Mouse (Mus musculus) CH12.LX (cell line): ENCODE measurements around the gene Prss54. TPM values are rescaled to one million over a fixed set of nuclear protein-coding genes. Genes with fewer than 3 reads are reported as not detected.

Experiments used
- DNase-seq: peaks from one replicate; pipeline ENCODE4 v3.0.0-alpha.2; 2013; ENCODE audit errors: extremely low read depth
- H3K27ac ChIP-seq: 2 replicates; pipeline ENCODE4 v1.5.1; 2012; ENCODE audit warnings: low read depth, mild to moderate bottlenecking, control low read depth, moderate library complexity; ENCODE audit not compliant: insufficient read depth
- H3K27me3 ChIP-seq: replicated peaks from 2 replicates; pipeline ENCODE3; 2012; ENCODE audit warnings: inconsistent platforms
- H3K36me3 ChIP-seq, 2 experiments: replicated peaks in 1 of 2; 2 replicates each; pipeline versions ENCODE3 to v1.6.1; 2012; ENCODE audit warnings: inconsistent platforms in 1 of 2, low read length in 1 of 2, mild to moderate bottlenecking in 1 of 2, mixed read lengths in 1 of 2, moderate library complexity in 1 of 2; ENCODE audit not compliant: control insufficient read depth in 1 of 2, insufficient read depth in 1 of 2
- H3K4me1 ChIP-seq, 2 experiments: 2 replicates each; pipeline ENCODE4 v1.6.1; 2012; ENCODE audit warnings: inconsistent platforms in 1 of 2, moderate library complexity in 1 of 2; ENCODE audit not compliant: insufficient read depth in 2 of 2, control insufficient read depth in 1 of 2
- H3K4me2 ChIP-seq: 2 replicates; pipeline ENCODE4 v1.6.1; 2012; ENCODE audit warnings: low read depth, mild to moderate bottlenecking, control low read depth; ENCODE audit not compliant: poor library complexity, insufficient read depth, severe bottlenecking
- H3K4me3 ChIP-seq, 3 experiments: fragments of 150-350 bp in 1 of 3; sonication (generic) in 1 of 3; replicated peaks in 1 of 3; 2 replicates each; pipeline versions ENCODE3 to v1.5.1; 2011 to 2012; ENCODE audit warnings: low read depth in 2 of 3, low read length in 2 of 3, mild to moderate bottlenecking in 2 of 3, moderate library complexity in 2 of 3, control low read depth in 1 of 3, improper control_type of control experiment in 1 of 3, inconsistent platforms in 1 of 3, mixed read lengths in 1 of 3; ENCODE audit not compliant: poor library complexity in 1 of 3
- H3K79me2 ChIP-seq: replicated peaks from 2 replicates; pipeline ENCODE4 v1.6.1; 2012; ENCODE audit warnings: mild to moderate bottlenecking, moderate library complexity; ENCODE audit not compliant: control insufficient read depth, poor library complexity, insufficient read depth, severe bottlenecking; ENCODE audit errors: extremely low read depth
- H3K9ac ChIP-seq: 2 replicates; pipeline ENCODE4 v1.6.1; 2012; ENCODE audit warnings: low read depth, mild to moderate bottlenecking, control low read depth, moderate library complexity; ENCODE audit not compliant: insufficient read depth
- H3K9me3 ChIP-seq: replicated peaks from 2 replicates; pipeline ENCODE3; 2012; ENCODE audit warnings: low read length, inconsistent platforms, mixed read lengths
- BHLHE40 ChIP-seq: IDR thresholded peaks from 2 replicates; pipeline ENCODE4 v1.6.1; 2011; ENCODE audit warnings: mild to moderate bottlenecking, low read depth, low read length, improper control_type of control experiment
- CHD1 ChIP-seq: IDR thresholded peaks from 2 replicates; pipeline ENCODE4 v1.6.1; 2012; ENCODE audit warnings: low read depth, low read length, improper control_type of control experiment, inconsistent platforms
- CHD2 ChIP-seq: IDR thresholded peaks from 2 replicates; pipeline ENCODE4 v1.6.1; 2011; ENCODE audit warnings: low read length, improper control_type of control experiment
- CTCF ChIP-seq, 2 experiments: IDR thresholded peaks in 1 of 2; conservative IDR thresholded peaks in 1 of 2; 2 replicates each; pipeline ENCODE4 v1.5.1; 2011 to 2012; ENCODE audit warnings: low read depth in 2 of 2, low read length in 2 of 2, improper control_type of control experiment in 1 of 2, inconsistent platforms in 1 of 2, mild to moderate bottlenecking in 1 of 2, moderate library complexity in 1 of 2
- E2F4 ChIP-seq: IDR thresholded peaks from 2 replicates; pipeline ENCODE4 v1.6.1; 2011; ENCODE audit warnings: low read depth, low read length, improper control_type of control experiment; ENCODE audit not compliant: insufficient replicate concordance
- ELF1 ChIP-seq: IDR thresholded peaks from 2 replicates; pipeline ENCODE4 v1.6.1; 2014; ENCODE audit warnings: low read depth, mild to moderate bottlenecking, inconsistent platforms, low read length, improper control_type of control experiment
- MAFK ChIP-seq: IDR thresholded peaks from 2 replicates; pipeline ENCODE4 v1.6.1; 2011; ENCODE audit warnings: low read length, improper control_type of control experiment; ENCODE audit not compliant: insufficient replicate concordance
- MAX ChIP-seq: IDR thresholded peaks from 2 replicates; pipeline ENCODE4 v1.6.1; 2011; ENCODE audit warnings: low read length, improper control_type of control experiment
- MEF2A ChIP-seq: IDR thresholded peaks from 2 replicates; pipeline ENCODE4 v1.6.1; 2014; ENCODE audit warnings: low read depth, mild to moderate bottlenecking, inconsistent platforms, low read length, improper control_type of control experiment, borderline replicate concordance
- NRF1 ChIP-seq: IDR thresholded peaks from 2 replicates; pipeline ENCODE4 v1.6.1; 2014; ENCODE audit warnings: low read depth, mild to moderate bottlenecking, inconsistent platforms, low read length, improper control_type of control experiment, moderate library complexity
- PAX5 ChIP-seq: IDR thresholded peaks from 2 replicates; pipeline ENCODE4 v1.6.1; 2012; ENCODE audit warnings: low read length, inconsistent platforms, mixed read lengths
- POLR2A ChIP-seq: IDR thresholded peaks from 2 replicates; pipeline ENCODE4 v1.6.1; 2011; ENCODE audit warnings: low read depth, mild to moderate bottlenecking, improper control_type of control experiment, low read length
- RCOR1 ChIP-seq: conservative IDR thresholded peaks from 2 replicates; pipeline ENCODE4 v1.6.1; 2012; ENCODE audit warnings: low read depth, mild to moderate bottlenecking, inconsistent platforms, low read length, improper control_type of control experiment
- UBTF ChIP-seq: IDR thresholded peaks from 2 replicates; pipeline ENCODE4 v1.6.1; 2012; ENCODE audit warnings: low read depth, mild to moderate bottlenecking, inconsistent platforms, low read length, improper control_type of control experiment, moderate library complexity
- ZC3H11A ChIP-seq: IDR thresholded peaks from 2 replicates; pipeline ENCODE4 v1.6.1; 2012; ENCODE audit warnings: low read depth, mild to moderate bottlenecking, inconsistent platforms, low read length, improper control_type of control experiment
- ZMIZ1 ChIP-seq: IDR thresholded peaks from 2 replicates; pipeline ENCODE4 v1.6.1; 2012; ENCODE audit warnings: low read depth, mild to moderate bottlenecking, inconsistent platforms, low read length, improper control_type of control experiment
- ZNF384 ChIP-seq: IDR thresholded peaks from 2 replicates; pipeline ENCODE4 v1.6.1; 2012; ENCODE audit warnings: low read depth, low read length, improper control_type of control experiment, inconsistent platforms
- dilution Hi-C: fragments of 300-500 bp; cut with MboI; formaldehyde crosslinking; loops from 2 replicates; pipeline ENCODE4 v1.14.3; 2020; ENCODE audit warnings: low sequenced_read_pairs; ENCODE audit not compliant: extremely low pct_unique_long_range_greater_than_20kb, extremely low pct_ligation_motif_present
- in situ Hi-C: fragments of 300-500 bp; cut with MboI; formaldehyde crosslinking; loops from 3 replicates; pipeline ENCODE4 v1.14.3; 2019; ENCODE audit warnings: low sequenced_read_pairs, low pct_ligation_motif_present, low pct_unique_long_range_greater_than_20kb, mixed read lengths
- polyA plus RNA-seq: library from polyadenylated mRNA; unstranded; fragments of >175 nt; gene quantifications from 2 replicates; pipeline ENCODE4 v1.2.1, GENCODE M21; 2012; ENCODE audit warnings: low read depth; ENCODE audit not compliant: insufficient read length
- total RNA-seq, 2 experiments: library from RNA; depleted of rRNA; stranded (reverse); fragments of 300-350 nt in 1 of 2; fragments of >200 nt in 1 of 2; gene quantifications; 2 replicates each; pipeline ENCODE4 v1.2.3; 2012 to 2014

Prss54 gene
- total and polyA plus RNA-seq, 3 experiments = not detected

- H3K9me3 ChIP-seq = peaks cover 5% of the 10 kb centered on the region
- no peak overlapping the region for H3K27ac ChIP-seq
- no peak overlapping the region for H3K4me3 ChIP-seq
- no peak overlapping the region for H3K9ac ChIP-seq
- DNase-seq = no peak
- H3K4me1 ChIP-seq = peaks cover 0 to 6% of the 10 kb centered on the region in 2 experiments; a peak in 1 of 4 replicates
- H3K27me3 ChIP-seq = peaks cover 4% of the 10 kb centered on the region
- no peaks in the 10 kb centered on the region for H3K36me3 ChIP-seq
- no peaks in the 10 kb centered on the region for H3K79me2 ChIP-seq
- TF ChIP-seq BHLHE40 (no peak), E2F4 (no peak), CHD1 (no peak), CHD2 (no peak), ZMIZ1 (no peak), RCOR1 (no peak), MEF2A (no peak), MAX (no peak), CTCF (conservative IDR thresholded peaks at IDR 0.05 in 1 of 2, IDR thresholded peaks at IDR 0.05 in 1 of 2; ENCODE audit: low read depth in 2 of 2, low read length in 2 of 2) (no peak), POLR2A (no peak), ZC3H11A (no peak)
- H3K4me2 ChIP-seq = no peak overlapping the region
- in situ Hi-C loops (no loop called here), dilution Hi-C loops (no loop called here)
Measured at GRCm38 (mm10) chr8:95587339-95587738, 11.2 kb upstream of the Prss54 start.

GRCm38 (mm10) chr8:95573146-95573545, 3.0 kb downstream of the Prss54 start:
- DNase-seq = no peak
- Histone ChIP-seq H3K4me2 (no peak overlapping the region), H3K4me3 (no peak overlapping the region), H3K27me3 (peaks cover 3% of the 10 kb centered on the region), H3K4me1 (no peaks in the 10 kb centered on the region), H3K79me2 (no peaks in the 10 kb centered on the region), H3K9ac (no peak overlapping the region), H3K9me3 (no peaks in the 10 kb centered on the region), H3K27ac (no peak overlapping the region), H3K36me3 (no peaks in the 10 kb centered on the region)
- TF ChIP-seq ZNF384 (no peak), PAX5 (no peak), MAFK (no peak), ELF1 (no peak), BHLHE40 (no peak), NRF1 (no peak), POLR2A (no peak), UBTF (no peak), ZC3H11A (no peak)
- dilution Hi-C loops = no loop called here
- in situ Hi-C loops = no loop called here
